Mouse (Mus musculus) spleen, postnatal 14 days (tissue): ENCODE data around the gene Slc6a3.

Experiments used
- DNase-seq, 2 experiments: peaks; one replicate each; pipeline ENCODE4 v3.0.0; 2021 to 2022; ENCODE audit warnings: low spot score in 2 of 2

The Slc6a3 gene

GRCm38 (mm10) chr13:73536403-73536821 lies at the start of gene Slc6a3:
TSS of gene Slc6a3 (plus strand) at chr13:73536747.
- no peak for DNase-seq

- no peak for DNase-seq
Measured at GRCm38 (mm10) chr13:73488105-73488504, 48.4 kb upstream of the Slc6a3 start.

DNA sequence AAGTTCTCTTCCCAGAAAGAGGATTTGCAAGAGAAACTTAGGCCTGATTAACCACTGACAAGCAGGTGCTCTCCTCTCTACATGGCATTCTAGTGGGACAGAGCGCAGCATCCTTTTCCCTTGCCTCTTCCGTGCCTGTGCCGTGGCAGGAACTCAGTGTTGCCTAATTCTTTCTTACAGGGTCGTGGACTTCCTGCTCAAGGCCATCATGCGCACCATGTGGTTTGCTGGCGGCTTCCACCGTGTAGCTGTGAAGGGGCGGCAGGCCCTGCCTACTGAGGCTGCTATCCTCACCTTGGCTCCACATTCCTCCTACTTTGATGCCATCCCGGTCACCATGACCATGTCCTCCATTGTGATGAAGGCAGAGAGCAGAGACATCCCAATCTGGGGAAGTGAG lies 47.8 kb upstream of the Slc6a3 start:
- DNase-seq, result no peak

DNA sequence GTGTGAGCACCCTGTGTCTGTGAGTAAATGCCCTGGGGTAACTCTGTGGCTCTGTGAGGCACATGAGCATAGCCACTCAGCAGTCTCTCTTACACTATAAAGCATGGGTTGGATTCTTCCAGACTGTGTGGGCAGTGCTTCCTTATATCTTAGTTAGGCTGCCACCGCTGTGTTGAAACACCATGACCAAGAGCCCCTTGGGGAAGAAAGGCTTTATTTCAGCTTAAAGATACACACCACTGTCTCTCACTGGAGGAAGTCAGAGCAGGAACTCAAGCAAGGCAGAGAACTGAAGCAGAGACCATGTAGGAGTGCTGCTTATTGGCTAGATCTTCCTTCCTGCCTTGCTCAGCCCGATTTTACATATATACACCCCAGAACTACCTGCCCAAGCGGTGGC lies 46.6 kb upstream of the Slc6a3 start:
- DNase-seq, result no peak

GRCm38 (mm10) chr13:73490564-73491170 lies 45.9 kb upstream of the Slc6a3 start:
- no peak for DNase-seq

DNA sequence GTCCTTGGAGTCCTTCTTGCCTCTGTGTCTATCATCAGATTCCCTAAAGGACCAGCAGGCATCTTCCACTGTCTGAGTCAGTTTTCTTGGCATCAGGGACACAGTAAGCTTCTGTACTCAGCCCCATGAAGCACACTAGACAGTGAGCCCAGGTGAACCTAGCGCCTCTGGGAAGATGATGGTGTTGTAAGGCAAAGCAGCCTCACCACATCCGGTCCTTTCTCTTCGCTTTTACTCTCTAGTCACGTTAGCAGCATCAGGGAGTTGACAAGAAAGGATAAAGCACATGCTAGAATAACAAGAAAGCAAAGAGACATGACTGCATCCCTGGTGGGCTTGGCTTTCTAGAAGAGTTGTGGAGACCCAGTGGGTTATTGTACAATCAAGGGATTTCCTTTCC lies 43.4 kb upstream of the Slc6a3 start:
- DNase-seq, result no peak

DNA sequence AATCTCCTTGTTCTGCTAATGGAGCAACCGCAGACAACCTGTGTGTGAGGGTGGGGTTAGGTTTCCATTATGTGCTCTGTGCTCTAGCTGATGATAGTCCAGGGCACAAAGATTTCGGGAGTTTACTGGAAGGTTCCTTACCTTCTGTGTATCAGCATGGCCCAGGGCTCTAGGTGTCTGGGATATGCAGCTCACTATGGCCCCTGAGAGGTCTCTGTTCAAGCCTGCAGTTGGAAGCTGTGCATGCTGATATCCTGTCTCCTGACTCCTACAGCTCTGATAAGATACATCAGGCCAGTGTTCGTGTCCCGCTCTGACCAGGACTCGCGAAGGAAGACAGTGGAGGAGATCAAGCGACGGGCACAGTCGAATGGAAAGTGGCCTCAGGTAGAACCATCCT lies 42.0 kb upstream of the Slc6a3 start:
- no peak for DNase-seq

- DNase-seq, result no peak
Measured at GRCm38 (mm10) chr13:73496137-73496536, 40.4 kb upstream of the Slc6a3 start.

DNA sequence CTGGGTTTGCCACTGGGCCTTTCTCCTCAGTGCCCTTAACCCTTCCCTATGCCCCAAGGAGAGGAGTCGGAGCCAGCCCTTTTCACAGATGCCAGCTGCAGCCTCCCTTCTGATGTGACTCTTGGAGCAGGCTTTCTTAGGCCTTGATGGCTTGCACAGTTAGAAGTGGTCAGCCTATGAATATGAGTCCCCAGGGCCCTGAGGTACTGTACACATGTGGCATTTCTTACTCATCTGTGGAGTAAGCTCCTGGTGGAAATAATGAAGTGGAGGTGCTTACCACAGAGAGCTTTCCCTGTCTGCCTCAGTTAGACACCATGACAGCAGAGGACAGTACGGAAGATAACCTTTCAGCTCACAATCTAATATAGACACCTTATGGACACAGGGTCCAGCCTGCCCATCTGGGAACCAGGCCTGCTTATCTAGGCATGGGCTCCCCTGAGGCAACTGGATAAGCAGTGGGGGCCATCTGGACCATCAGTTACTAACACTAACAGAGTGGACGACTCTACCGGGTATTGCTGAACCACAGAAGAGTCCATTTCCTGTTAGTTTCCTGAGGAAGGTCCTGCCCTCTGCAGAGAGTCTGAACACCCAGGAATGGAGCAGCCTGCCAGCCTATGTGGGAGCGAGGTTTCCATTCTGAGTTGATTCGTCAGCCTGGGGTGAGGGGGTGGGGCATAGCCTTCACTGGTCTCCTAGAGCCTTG lies 36.5 kb upstream of the Slc6a3 start:
- no peak for DNase-seq

DNA sequence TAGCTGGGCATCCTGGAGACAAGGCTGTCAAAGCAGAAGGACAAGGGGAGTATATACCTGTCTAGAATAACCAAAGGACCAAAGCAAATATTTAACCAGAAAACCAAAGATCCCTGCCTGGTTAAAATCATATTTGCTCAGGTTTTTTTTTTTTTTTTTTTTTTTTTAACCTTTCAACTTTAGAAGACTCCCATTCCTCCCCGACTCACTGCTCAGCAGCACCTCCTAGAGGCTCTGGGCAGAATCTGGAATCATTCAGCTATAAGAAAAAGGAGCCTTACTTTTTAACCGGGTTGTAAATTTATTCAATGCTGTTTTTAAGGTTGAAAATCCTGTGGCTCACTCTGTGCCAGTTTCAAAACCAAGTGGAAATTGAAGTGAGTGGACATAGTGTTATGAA lies 33.8 kb upstream of the Slc6a3 start:
- peak in 1 of 2 experiments; percentile 35 for DNase-seq

DNA sequence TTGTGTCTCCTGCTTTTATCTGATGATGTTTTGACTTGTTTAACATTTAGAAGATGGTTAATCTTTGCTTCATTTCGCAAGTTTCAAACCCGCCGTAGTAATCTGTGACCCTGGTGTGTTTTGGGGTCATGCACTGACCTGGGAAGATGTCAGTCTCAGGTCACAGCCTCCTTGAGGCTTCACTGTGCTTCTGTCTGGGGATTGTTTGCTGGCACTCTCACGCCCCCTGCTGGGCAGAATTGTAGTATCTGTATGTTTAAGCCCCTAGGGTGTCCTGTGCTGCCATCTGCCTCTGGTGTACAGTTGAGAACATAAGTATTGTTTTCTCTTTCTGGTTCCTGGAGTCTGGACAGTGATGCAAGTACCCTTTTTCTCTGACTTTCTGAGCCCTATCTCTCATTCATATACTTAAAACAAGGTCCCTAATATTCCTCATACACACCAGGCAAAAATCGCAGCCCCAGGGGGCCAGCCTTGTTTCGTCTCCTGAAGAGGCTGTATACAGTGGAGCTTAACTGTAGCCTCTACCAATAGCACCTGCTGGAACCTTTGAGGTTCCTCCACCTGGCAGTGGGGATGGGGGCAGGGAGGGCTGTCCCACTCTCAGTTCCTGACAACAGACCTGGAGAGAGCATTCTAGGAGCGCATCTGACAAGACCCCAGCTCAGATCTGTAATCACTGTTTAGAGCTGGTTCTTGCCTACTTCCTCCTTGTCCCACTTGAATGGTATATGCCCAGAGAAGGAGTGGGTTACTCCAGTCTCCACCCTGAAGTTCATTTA lies 30.7 kb upstream of the Slc6a3 start:
- DNase-seq, result peak; percentile 68 to 82

DNA sequence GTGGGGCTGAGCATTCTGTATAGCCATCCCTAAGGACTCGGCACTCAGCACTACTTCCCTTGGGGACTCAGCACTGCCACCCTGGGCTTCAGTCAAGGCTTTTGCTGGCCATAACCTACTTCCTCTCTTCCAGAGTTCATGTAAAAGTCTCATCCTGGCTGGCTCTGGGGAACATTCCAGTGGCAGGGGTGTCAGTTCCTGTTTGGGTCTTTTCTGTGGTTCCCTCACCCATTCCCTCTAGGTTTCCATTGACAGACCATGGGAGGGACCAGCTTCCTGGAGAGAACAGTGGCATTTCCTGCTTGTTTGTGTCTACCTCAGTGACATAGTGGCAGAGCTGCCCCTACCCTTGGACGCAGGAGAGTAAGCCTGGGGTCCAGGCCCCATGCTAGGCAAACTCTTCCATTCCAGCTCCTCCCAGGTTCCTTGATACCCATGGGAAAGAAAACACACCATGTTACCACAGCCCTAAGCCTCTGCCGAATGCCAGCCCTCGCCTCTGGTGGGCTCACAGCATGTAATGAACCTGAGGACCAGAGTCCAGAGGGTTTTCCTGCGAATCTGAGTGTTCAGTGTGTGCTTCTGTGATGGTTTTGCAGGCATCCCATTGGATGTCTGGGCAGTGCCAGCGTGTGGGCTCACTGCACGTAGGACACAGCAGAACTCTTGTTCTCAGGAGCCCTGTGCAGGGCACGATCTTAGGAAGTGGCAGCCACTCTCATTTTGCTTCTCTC lies 27.6 kb upstream of the Slc6a3 start:
- DNase-seq, result no peak

- no peak for DNase-seq
Measured at GRCm38 (mm10) chr13:73509869-73510268, 26.7 kb upstream of the Slc6a3 start.

DNA sequence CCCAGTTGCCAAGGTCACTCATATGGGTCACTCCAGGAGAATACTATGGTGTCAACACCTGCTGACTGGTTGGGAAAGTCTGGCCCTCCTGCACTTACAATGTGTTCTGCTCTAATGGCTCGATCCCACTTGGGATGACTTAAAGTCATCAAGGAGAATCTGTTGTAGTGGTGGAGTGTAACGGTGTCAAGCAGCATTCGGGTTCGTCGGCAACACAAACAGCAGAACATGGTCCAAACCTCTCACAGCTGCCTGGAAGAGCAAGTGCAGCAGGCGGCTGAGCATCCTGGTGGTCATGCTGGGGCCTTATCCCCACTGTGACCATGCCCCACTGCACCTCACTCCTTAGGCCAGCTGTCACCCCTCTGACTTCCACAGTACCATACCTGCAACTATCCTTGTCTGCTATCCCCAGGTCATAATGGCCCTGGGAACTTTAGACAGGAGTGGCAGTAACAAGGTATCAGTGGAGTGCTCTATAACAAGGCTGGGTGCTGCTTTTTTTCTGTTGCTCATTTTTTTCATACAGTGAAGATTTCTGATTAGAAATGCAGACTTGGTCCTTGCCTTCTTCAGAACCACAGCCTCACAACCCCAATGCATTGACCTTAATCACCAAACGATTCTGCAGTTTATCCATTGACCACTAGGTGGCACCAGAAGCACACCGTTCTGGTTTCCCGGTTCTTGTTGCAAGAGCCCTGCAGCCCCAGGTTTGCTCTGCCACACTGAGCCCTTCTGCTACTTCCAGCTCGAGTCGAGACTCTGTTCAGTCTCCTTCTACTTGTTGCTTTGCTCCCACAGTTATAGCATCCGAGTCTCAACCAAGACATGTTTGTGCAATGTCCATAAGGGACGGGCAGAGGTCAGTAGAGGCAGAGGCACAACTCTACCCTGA lies 23.5 kb upstream of the Slc6a3 start:
- DNase-seq, result peak in 1 of 2 experiments; percentile 67

DNA sequence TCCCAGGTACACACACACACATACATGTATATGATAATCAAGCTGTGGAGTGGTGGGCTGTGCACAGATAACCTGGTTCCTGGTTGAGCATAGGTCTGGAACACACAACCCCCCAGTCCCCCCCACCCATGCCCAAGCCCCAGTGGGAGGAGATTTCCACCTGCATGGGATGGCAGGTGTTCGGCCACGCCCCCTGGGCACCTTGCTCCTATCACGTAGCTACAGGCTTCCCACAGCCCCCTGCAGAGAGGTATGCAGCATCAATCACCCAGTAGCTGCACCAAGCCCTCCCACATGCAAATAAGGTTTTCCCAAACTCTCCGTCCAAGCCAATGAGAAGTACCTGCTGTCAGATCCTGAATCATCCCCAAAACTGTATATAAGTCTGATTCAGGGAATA lies 19.7 kb upstream of the Slc6a3 start:
- DNase-seq, result no peak

DNA sequence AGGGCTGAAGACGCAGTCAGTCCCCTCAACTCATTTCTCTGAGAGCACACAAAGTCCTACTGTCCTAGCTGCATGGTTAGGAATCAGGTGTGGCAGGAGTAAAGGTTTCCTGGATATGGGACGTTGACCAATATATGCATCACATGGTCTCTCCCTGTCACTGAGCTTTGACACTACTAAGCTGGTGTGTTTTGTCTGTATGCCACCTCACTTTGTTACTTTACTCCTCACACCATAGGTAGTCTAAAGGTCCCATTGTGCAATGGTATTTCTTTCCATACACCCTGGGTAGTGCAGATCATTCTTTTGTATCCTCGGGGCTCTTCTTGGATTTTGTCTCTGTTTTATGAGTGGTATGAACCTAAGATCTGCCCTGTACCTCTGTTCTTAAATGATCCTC lies 2.8 kb upstream of the Slc6a3 start:
- DNase-seq, result no peak

DNA sequence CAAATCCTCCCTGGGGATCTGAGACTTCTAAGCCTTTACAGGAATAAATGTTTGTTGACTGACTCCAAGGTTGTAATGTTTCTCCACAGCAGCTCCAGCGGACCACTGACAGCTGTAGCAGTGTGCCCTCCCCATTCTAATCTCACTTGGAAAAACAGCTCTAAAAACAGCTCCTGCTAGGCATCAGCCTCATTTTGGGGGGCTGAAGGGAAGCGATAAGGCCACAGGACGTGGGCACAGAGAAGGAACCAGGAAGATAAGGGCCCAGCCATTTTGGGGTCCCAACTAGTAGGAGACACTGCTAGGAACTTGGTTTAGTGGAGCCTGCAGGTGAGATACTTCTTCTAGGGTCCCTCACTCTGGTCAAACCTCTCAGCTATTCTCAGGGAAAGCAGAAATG lies 1.3 kb upstream of the Slc6a3 start:
- no peak for DNase-seq

GRCm38 (mm10) chr13:73536824-73537223 lies 277 bp downstream of the Slc6a3 start:
- no peak for DNase-seq

GRCm38 (mm10) chr13:73564201-73564600 lies 27.7 kb downstream of the Slc6a3 start:
- DNase-seq, result no peak

DNA sequence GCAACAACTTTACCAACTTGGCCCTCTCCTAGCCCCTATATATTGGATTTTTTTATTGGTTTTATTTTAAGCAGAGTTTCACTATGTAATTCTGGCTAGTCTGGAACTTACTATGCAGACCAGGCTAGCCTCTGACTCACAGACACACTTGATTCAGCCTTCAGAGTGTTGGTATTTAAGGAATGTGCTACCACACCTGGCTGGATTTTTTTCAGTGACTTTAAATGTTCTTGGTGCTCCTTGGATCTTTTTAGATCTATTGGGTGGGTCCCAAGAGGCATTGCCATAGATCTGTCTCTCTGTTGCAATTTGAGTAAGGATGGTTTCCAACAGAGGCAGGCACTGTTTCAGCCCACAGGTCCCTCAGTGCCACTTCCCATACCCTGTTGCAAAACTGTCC lies 38.5 kb downstream of the Slc6a3 start:
- no peak for DNase-seq

DNA sequence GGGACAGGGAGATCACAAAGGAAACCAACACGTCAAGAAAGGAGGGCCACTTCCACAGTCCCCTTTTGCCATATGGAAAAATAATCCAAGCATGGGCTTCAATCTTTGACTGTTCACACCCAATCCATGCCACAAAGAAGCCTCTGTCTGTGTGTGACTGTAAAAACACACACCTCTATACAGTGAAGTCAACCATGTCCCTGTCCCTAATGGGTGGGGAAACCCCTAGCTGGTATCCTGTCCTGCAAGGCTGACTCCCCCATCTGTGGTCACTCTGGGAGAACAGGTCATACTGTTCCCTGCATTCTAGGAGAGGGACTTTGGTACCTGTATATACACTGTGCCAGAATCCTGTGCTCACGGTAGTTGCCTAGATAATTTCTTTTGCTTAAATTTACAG lies 40.7 kb downstream of the Slc6a3 start:
- DNase-seq, result no peak
